Mouse (Mus musculus): ENCODE results near the gene Irgq. TPM values are rescaled to one million over a fixed set of nuclear protein-coding genes. Genes with fewer than 3 reads are reported as not detected.

The Irgq gene
- total and polyA plus RNA-seq, 2 experiments from 2014 or later = 26.8 to 119 TPM

DNA sequence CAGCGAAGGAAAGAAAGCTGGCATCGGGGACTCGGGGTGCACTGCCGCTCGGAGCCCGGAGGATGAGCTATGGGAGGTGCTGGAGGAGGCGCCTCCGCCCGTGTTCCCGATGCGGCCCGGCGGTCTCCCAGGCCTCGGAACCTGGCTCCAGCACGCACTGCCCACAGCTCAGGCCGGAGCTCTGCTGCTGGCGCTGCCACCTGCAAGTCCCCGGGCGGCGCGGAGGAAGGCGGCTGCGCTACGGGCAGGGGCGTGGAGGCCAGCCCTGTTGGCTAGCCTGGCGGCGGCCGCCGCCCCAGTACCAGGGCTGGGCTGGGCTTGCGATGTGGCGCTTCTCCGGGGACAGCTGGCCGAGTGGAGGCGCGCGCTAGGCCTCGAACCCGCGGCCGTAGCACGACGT lies 3.3 kb downstream of the Irgq start:
- Histone ChIP-seq H3K9me3 (ENCODE audit: low read length) (no peaks in the 10 kb centered on the region), H3K27ac (ENCODE audit: low read depth, low read length) (no peak overlapping the region), H3K27me3 (ENCODE audit: insufficient read depth, low read length) (no peaks in the 10 kb centered on the region), H3K9ac (peak overlapping the region; percentile 22; the same call in 1 of the 2 replicates), H3K4me3 (ENCODE audit: low read depth, low read length) (no peak overlapping the region), H3K4me2 (ENCODE audit: low read depth) (peak overlapping the region; percentile 15), H3K36me3 (ENCODE audit: insufficient read depth) (peaks cover 29% of the 10 kb centered on the region), H3K4me1 (ENCODE audit: insufficient read depth) (peaks cover 14% of the 10 kb centered on the region; the same call in 1 of the 2 replicates)
- TF ChIP-seq CTCF (IDR thresholded peaks at IDR 0.05; ENCODE audit: low read depth) = no peak
- no peak for ATAC-seq
- WGBS = 37% methylated on average over 41 of the region's 42 CpGs
- DNase-seq = no peak

GRCm38 (mm10) chr7:24534301-24534700 lies 3.8 kb downstream of the Irgq start:
- Histone ChIP-seq H3K36me3 (ENCODE audit: insufficient read depth) (peaks cover 29% of the 10 kb centered on the region), H3K4me1 (ENCODE audit: insufficient read depth) (peaks cover 14% of the 10 kb centered on the region; the same call in 1 of the 2 replicates), H3K9ac (0 out of 2 replicates have a peak overlapping the region, but pooled peaks have one; percentile 6), H3K27me3 (ENCODE audit: insufficient read depth, low read length) (no peaks in the 10 kb centered on the region), H3K9me3 (ENCODE audit: low read length) (no peaks in the 10 kb centered on the region), H3K4me3 (ENCODE audit: low read depth, low read length) (no peak overlapping the region), H3K27ac (ENCODE audit: low read depth, low read length) (no peak overlapping the region), H3K4me2 (ENCODE audit: low read depth) (peak overlapping the region; percentile 15; the same call in 1 of the 2 replicates)
- WGBS = 35% methylated on average over 19 of the region's 19 CpGs
- no peak for TF ChIP-seq CTCF (IDR thresholded peaks at IDR 0.05; ENCODE audit: low read depth)
- DNase-seq = no peak
- no peak for ATAC-seq

DNA sequence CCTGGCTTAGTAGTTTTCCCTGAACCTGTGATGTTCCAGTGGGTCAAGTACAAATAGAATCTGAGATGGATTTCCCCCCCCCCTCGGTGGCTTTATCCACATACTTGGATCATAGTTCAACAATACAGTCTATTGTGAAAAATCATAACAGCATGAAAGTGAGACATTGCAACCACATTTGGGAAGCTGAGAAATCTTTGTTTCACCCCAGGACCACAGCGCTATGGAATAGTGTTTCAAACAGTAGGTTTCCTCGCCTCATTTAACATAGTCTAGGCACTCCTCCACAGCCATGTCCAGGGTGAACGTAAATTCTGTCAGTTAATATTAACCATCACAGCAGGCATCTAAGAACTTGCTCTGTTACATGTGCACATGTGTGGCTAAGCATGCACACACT lies 6.6 kb downstream of the Irgq start:
- DNase-seq = no peak
- TF ChIP-seq CTCF (IDR thresholded peaks at IDR 0.05; ENCODE audit: low read depth) = no peak
- H3K36me3 ChIP-seq (ENCODE audit: insufficient read depth) = peaks cover 29% of the 10 kb centered on the region
- no peaks in the 10 kb centered on the region for H3K9me3 ChIP-seq (ENCODE audit: low read length)
- WGBS = 83% methylated on average over 4 of the region's 4 CpGs
- H3K9ac ChIP-seq = no peak overlapping the region
- no peak overlapping the region for H3K27ac ChIP-seq (ENCODE audit: low read depth, low read length)
- peaks cover 6% of the 10 kb centered on the region; the same call in 1 of the 2 replicates for H3K4me1 ChIP-seq (ENCODE audit: insufficient read depth)
- no peak overlapping the region for H3K4me3 ChIP-seq (ENCODE audit: low read depth, low read length)
- ATAC-seq = no peak
- no peaks in the 10 kb centered on the region for H3K27me3 ChIP-seq (ENCODE audit: insufficient read depth, low read length)
- no peak overlapping the region for H3K4me2 ChIP-seq (ENCODE audit: low read depth)

DNA sequence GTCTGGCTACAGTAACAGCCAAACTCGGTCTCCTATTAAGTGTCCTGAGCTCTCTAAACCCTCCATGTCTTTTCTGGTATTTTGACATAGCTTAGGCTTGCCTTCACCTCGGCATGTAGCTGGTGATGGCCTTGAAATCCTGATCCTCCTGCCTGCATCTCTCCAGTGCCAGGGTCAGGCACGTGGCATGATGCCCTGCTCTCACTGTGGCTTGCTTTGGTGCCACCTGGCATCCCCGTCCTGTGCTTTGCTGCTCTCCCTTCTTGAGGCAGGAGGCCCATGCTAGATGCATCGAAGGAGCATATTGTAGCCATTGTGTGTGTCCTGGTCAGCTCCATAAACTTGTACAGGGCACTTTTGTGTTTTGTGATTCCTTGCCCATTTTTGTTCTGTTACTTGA lies 7.1 kb downstream of the Irgq start:
- Histone ChIP-seq H3K27me3 (ENCODE audit: insufficient read depth, low read length) (no peaks in the 10 kb centered on the region), H3K27ac (ENCODE audit: low read depth, low read length) (no peak overlapping the region), H3K4me1 (ENCODE audit: insufficient read depth) (peaks cover under 1% of the 10 kb centered on the region; the same call in 1 of the 2 replicates), H3K36me3 (ENCODE audit: insufficient read depth) (peaks cover 29% of the 10 kb centered on the region), H3K9ac (no peak overlapping the region), H3K4me2 (ENCODE audit: low read depth) (no peak overlapping the region), H3K9me3 (ENCODE audit: low read length) (no peaks in the 10 kb centered on the region), H3K4me3 (ENCODE audit: low read depth, low read length) (no peak overlapping the region)
- TF ChIP-seq CTCF (IDR thresholded peaks at IDR 0.05; ENCODE audit: low read depth) = no peak
- DNase-seq = no peak
- ATAC-seq = no peak
- WGBS = 74% methylated on average over 5 of the region's 5 CpGs

DNA sequence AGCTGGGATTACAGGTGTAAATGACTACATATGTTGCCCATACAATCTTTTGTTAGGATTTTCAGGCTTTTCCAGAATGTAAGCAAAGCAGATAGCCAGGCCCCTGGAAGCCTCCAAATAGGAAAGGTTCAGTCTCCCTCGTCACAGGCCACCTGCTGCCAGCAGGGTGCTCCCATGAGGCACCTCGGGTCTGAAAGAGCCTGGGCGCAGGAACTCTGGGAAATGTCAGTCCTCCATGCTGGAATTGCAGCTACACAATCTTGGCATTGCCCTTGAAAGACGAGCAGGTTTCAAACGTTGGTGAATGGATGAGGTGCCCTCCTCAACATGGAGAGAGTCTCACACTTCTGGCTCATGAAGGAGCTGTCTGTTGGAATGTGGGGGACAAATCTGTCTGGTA lies 7.7 kb downstream of the Irgq start:
- no peak for DNase-seq
- H3K9ac ChIP-seq = no peak overlapping the region
- 37% methylated on average over 5 of the region's 5 CpGs for WGBS

DNA sequence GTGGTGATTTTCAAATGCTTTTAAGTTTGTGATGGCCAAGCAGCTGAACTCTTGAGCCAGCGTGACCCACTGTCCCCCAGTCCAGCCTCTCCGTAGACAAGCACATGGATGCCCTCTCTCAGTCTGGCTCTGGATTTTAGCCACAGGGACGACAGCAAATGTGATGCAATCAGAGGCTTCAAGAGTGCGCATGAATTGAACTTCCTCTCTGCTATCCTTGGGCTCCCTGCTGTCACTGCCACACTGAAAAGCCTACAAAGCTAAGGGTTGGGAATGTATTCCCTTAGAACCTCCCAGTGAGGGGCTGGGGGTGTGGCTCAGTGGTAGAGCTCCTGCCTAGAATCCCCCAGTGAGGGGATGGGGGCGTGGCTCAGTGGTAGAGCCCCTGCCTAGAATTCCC lies 8.2 kb downstream of the Irgq start:
- H3K27me3 ChIP-seq (ENCODE audit: insufficient read depth, low read length) = no peaks in the 10 kb centered on the region
- no peak overlapping the region for H3K9ac ChIP-seq
- TF ChIP-seq CTCF (IDR thresholded peaks at IDR 0.05; ENCODE audit: low read depth) = no peak
- no peaks in the 10 kb centered on the region for H3K4me1 ChIP-seq (ENCODE audit: insufficient read depth)
- H3K4me3 ChIP-seq (ENCODE audit: low read depth, low read length) = no peak overlapping the region
- no peak for DNase-seq
- H3K4me2 ChIP-seq (ENCODE audit: low read depth) = no peak overlapping the region
- H3K27ac ChIP-seq (ENCODE audit: low read depth, low read length) = no peak overlapping the region
- no peaks in the 10 kb centered on the region for H3K9me3 ChIP-seq (ENCODE audit: low read length)
- WGBS = 81% methylated on average over 5 of the region's 5 CpGs
- peaks cover 22% of the 10 kb centered on the region for H3K36me3 ChIP-seq (ENCODE audit: insufficient read depth)
- no peak for ATAC-seq

More for the DNA sequence above, 7.7 kb downstream of the Irgq start:
- no peak for ATAC-seq
- Histone ChIP-seq H3K9me3 (ENCODE audit: low read length) (no peaks in the 10 kb centered on the region), H3K27me3 (ENCODE audit: insufficient read depth, low read length) (no peaks in the 10 kb centered on the region), H3K27ac (ENCODE audit: low read depth, low read length) (no peak overlapping the region), H3K4me1 (ENCODE audit: insufficient read depth) (no peaks in the 10 kb centered on the region), H3K36me3 (ENCODE audit: insufficient read depth) (peaks cover 27% of the 10 kb centered on the region), H3K4me2 (ENCODE audit: low read depth) (no peak overlapping the region), H3K4me3 (ENCODE audit: low read depth, low read length) (no peak overlapping the region)
- no peak for TF ChIP-seq CTCF (IDR thresholded peaks at IDR 0.05; ENCODE audit: low read depth)

- WGBS = 95% methylated on average over 4 of the region's 4 CpGs
- H3K9ac ChIP-seq = no peak overlapping the region
- no peaks in the 10 kb centered on the region for H3K27me3 ChIP-seq (ENCODE audit: insufficient read depth, low read length)
- no peaks in the 10 kb centered on the region for H3K4me1 ChIP-seq (ENCODE audit: insufficient read depth)
- H3K27ac ChIP-seq (ENCODE audit: low read depth, low read length) = no peak overlapping the region
- no peak for TF ChIP-seq CTCF (IDR thresholded peaks at IDR 0.05; ENCODE audit: low read depth)
- H3K4me3 ChIP-seq (ENCODE audit: low read depth, low read length) = no peak overlapping the region
- ATAC-seq = no peak
- no peaks in the 10 kb centered on the region for H3K9me3 ChIP-seq (ENCODE audit: low read length)
- H3K4me2 ChIP-seq (ENCODE audit: low read depth) = no peak overlapping the region
- no peak for DNase-seq
- H3K36me3 ChIP-seq (ENCODE audit: insufficient read depth) = peaks cover 13% of the 10 kb centered on the region; the same call in 1 of the 2 replicates
Observed at GRCm38 (mm10) chr7:24539686-24540085, 9.2 kb downstream of the Irgq start.

All from forebrain, postnatal 0 days (tissue).